Mouse (Mus musculus) adrenal gland, postnatal 4 days (tissue): Measurements from ENCODE around the gene Zfp719. TPM values are rescaled to one million over a fixed set of nuclear protein-coding genes. Genes with fewer than 3 reads are reported as not detected.

Experiments used
- DNase-seq, 2 experiments: peaks; one replicate each; pipeline ENCODE4 v3.0.0; 2021 to 2022; ENCODE audit warnings: low spot score in 2 of 2, mixed read lengths in 2 of 2
- total RNA-seq, 2 experiments: library from RNA; stranded (reverse); gene quantifications; 2 replicates each; pipeline ENCODE4 v1.2.3; 2021

Gene Zfp719
- total RNA-seq, 2 experiments from 2014 or later = 17.6 to 18.9 TPM

- DNase-seq = peak; percentile 40 to 50
Observed at GRCm38 (mm10) chr7:43606896-43607742, 27.7 kb downstream of the Zfp719 start, which contains the start of gene Zfp819. Gene Zfp819 (plus strand): TSS chr7:43607169.

GRCm38 (mm10) chr7:43607743-43608287 is 28.4 kb downstream of the Zfp719 start:
- DNase-seq = no peak

DNA sequence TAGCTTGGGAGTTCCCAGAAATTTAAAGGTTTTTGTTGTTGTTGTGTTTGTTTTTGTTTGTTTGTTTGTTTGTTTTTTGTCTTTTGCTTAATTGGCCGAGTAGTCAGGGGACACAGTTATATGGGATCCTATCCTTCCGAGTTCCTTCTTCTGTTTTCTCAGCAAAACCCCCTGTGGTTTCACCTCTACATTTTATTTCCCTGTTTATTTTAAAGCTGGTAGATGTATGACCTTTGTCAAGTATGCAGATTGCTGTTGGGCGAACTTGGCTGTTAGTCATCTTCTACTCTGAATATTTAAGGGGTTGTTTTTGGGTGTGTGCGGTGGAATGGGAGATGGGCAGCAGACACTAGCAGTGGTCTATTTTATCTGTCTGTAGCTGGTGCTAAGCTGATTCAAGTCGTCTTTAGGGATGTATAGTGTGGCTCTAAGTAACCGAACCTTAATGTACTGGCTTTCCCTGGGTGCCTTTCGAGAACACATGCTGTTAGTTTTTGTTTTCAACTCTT is 29.0 kb downstream of the Zfp719 start:
- DNase-seq = no peak

DNA sequence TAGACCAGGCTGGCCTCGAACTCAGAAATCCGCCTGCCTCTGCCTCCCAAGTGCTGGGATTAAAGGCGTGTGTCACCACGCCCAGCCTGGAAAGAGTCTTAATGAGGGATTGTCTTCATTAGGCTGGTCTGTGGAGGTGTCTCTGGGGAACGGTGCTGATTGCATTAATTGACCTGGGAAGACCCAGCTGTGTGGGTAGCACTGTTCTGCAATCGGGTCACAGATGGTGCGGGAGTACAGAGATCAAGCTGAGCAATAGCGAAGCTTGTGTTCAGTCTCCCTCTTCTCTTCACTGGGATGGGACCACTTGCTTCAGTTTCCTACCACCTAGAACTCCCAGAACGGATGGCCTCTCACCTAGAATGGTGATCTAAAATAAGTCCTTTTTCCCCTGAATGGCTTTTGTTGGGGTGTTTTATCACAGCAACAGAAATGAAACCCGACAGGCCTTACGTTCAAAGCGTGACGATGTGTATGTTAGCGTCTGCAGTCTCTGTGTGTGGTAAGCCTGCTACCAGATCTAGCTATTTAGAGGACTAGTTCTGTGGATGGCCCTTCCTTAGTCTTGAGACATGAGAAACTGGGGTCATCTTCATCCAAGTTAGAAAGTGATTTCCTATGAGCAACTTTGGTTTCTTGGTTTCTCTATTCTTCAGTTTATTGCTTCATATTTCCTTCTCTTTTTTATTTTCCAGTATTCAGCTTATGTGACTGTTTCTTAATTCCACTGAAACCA is 34.6 kb downstream of the Zfp719 start:
- no peak for DNase-seq

GRCm38 (mm10) chr7:43622927-43623326 is 43.5 kb downstream of the Zfp719 start:
- no peak for DNase-seq

DNA sequence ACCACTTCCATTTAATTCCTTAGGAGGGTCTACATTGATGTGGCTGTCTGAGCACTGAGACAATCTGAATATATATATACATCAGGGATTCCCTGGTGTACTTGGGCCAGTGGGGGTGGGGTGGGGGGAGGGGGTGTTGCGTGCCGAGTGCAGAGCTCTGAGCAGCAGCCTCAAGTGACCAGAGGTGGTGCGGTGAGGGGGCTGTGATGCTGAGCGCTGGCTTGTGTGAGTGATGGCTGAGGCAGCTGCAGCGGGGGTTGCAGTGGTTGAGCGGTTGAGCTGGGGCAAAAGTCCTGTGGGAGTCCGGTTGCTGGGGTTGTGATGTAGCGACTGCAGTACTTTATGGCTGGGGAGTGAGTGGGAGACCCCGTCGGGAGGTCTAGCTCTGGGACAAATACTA is 44.4 kb downstream of the Zfp719 start:
- DNase-seq = no peak

DNA sequence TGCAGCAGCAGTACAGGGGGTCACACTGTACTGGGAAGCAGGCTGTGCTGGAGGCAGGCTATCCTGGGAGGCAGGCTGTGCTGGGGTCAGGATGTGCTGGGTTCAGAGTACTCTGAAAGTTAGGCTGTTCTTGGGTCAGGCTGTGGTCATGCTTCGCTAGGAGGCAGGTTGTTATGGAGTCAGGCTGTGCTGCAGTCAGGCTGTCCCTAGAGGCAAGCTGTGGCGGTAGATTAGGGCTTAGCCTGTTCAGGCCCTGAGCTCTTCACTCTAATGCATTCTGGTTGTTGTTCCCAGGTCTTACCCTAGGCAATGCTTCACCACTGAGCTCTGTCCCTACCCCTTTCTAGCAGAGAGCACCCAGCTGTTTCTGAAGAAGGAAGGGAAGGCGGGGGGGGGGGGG is 45.7 kb downstream of the Zfp719 start:
- no peak for DNase-seq

DNA sequence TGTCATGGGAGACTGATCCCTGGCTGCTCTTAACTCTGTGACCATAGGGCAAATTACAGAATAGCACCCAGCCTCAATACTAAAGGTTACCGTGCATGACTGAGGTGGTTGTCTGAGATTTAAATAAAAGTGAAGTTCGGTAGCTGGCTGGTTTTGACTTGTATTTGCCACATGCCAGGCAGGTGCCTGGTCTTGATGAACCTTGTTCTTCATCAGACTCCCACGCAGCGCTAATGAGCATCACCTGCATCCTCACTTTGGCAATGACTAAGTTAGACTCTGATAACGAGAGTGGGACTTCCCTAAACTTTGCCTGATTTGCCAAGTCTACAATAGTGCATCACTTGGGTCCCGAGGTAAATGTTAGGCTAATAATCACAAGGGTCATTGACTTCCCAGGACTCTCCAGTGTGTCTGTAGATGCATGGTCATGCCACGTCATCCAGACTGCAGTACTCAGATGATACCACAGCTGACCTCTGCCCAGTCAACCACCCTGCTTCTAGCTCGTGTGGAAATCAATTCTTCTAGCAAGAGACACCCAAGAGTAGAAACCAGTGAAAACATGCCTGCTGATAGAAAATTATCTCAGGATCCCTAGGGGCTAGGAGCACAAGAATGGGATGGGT is 46.5 kb downstream of the Zfp719 start:
- no peak for DNase-seq

DNA sequence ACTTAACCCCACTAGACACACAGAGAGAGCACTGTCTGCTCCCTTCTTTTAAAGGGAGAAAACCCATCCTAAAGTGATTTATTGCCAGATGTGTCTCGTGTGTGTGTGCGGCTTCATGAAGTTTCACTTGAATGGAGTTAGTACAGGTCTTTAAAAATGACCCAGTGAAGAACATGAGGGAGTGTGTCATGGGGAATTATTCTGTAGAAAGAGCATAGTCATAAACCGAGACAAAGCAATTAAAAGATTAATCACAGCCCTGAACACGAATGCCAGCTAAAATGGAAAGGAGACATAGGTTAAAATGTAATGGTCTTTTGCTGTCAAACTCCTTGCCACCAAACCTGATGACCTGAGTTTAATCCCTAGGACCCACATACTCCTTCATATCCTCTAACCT is 54.5 kb downstream of the Zfp719 start:
- DNase-seq = no peak

DNA sequence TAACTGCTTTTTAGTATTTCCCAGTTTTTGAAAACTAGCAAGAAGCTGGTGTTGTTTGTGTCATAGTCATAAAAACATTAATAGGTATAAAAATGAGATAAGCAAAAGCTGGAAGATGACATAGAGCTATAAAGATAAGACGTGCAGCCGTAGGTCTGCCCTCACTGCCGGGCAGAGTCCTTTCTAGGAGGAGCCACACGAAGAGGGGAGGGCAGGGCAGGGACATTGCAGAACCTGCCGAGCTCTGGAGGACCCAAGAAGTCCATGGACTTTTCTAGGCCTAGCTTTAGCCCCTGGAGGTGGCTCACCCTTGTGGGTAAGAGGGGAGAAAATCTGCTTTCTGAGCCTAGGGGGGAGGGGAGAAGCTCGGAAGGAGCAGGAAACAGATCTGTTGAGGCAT is 55.1 kb downstream of the Zfp719 start, which contains the start of gene Ceacam18:
Gene Ceacam18, plus strand, starts transcription at position 208 of the 400 bp plus-strand sequence.
- no peak for DNase-seq

DNA sequence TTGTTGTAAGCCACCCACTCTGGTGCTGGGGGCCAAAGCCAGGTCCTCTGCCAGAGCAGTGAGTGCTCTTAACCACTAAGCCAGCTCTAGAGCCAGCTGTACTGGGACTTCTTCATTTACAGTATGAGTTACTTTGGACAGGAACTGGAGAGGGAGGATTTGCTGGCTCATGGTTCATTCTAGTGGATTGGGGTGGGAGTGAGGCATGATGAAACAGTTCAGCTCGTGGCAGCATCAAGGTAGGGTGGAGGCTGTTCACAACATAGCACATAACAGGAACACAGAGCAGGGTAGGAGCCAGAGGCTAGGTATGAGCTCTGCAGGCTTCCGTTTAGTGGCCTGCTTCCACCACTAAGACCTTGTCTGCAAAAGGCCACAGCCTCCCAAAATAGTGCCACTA is 56.8 kb downstream of the Zfp719 start:
- DNase-seq = no peak

DNA sequence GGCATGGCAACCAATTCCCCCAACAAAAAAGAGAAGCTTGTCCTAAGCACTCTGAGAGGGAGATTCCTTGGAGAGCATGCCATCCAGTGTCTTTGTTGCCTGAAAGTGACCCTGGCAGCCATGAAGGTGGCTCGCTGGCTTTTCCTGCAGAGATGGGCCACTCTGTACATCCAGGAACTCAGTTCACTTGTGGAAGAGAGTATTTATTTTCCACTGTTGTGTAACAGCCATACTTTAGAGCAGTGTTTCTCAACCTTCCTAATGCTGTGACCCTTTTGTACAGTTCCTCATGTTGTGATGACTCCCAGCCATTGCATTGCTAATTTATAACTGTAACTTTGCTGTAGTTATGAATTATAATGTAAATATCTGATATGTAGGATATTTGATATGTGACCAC is 57.7 kb downstream of the Zfp719 start:
- no peak for DNase-seq

DNA sequence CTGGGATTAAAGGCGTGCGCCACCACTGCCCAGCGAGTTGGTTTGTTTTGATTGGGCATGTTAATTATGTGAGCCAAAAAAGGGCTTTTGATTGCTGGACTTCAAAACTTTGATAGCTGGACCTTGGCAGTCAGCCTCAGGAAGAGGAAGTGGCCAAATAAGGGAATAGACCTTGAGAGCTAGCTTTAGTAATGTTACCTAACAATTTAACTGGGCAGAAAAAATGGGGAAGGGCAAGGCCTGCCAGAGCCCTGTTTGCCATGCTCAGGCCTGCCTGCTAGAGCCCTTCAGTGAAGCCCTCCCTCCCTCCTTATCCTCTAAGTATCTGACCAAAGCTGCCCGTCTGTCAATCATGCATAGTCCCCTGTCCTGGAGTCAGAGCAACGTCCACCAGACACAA is 63.2 kb downstream of the Zfp719 start:
- no peak for DNase-seq

Other genes starting within 250 kb of the Zfp719 start
- gene Siglecf, start 228.3 kb upstream of the Zfp719 start, total RNA-seq = under 1 TPM in 1 of 2 experiments, not detected in 1; 0.17 TPM
- gene Siglecg, start 171.4 kb upstream of the Zfp719 start, total RNA-seq = under 1 TPM; 0.36 to 0.62 TPM
- gene Lim2, start 151.9 kb upstream of the Zfp719 start, total RNA-seq = not detected
- gene Nkg7, start 142.5 kb upstream of the Zfp719 start, total RNA-seq = under 1 TPM in 1 of 2 experiments, not detected in 1; 0.68 TPM
- gene Cldnd2, start 138.8 kb upstream of the Zfp719 start, total RNA-seq = not detected
- gene Etfb, start 135.5 kb upstream of the Zfp719 start, total RNA-seq = 100 to 1,000 TPM; 378 to 458 TPM
- 1 to 10 TPM; 2.1 to 2.7 TPM for gene Gm45233, start 135.5 kb upstream of the Zfp719 start, total RNA-seq
- gene Vsig10l, start 116.5 kb upstream of the Zfp719 start, total RNA-seq = 1 to 10 TPM; 7.0 to 7.2 TPM
- 1 to 10 TPM; 3.2 to 3.8 TPM for gene Iglon5, start 89.5 kb upstream of the Zfp719 start, total RNA-seq
- gene 4931406B18Rik, start 73.7 kb upstream of the Zfp719 start, total RNA-seq = not detected
- gene Cd33, start 35.2 kb upstream of the Zfp719 start, total RNA-seq = 1 to 10 TPM; 3.0 to 4.1 TPM
- gene Zfp658, start 17.4 kb upstream of the Zfp719 start, total RNA-seq = 1 to 10 TPM; 3.4 TPM
- gene Zfp819, start 27.6 kb downstream of the Zfp719 start, total RNA-seq = under 1 TPM; 0.22 to 0.28 TPM
- gene Ceacam18, start 55.1 kb downstream of the Zfp719 start, total RNA-seq = under 1 TPM in 1 of 2 experiments, not detected in 1; 0.14 TPM
- gene Siglece, start 80.6 kb downstream of the Zfp719 start, total RNA-seq = 1 to 10 TPM; 2.1 to 2.2 TPM
- 10 to 100 TPM; 12.0 to 12.6 TPM for gene Ctu1, start 92.4 kb downstream of the Zfp719 start, total RNA-seq
- under 1 TPM in 1 of 2 experiments, not detected in 1; 0.31 TPM for gene Klk14, start 110.8 kb downstream of the Zfp719 start, total RNA-seq
- not detected for gene Klk13, start 133.0 kb downstream of the Zfp719 start, total RNA-seq
- not detected for gene Klk12, start 189.3 kb downstream of the Zfp719 start, total RNA-seq
- not detected for gene Klk11, start 195.0 kb downstream of the Zfp719 start, total RNA-seq
- under 1 TPM; 0.51 to 0.64 TPM for gene Klk10, start 201.4 kb downstream of the Zfp719 start, total RNA-seq
- not detected for gene Klk9, start 212.3 kb downstream of the Zfp719 start, total RNA-seq
- 1 to 10 TPM; 4.9 to 6.1 TPM for gene Klk8, start 218.0 kb downstream of the Zfp719 start, total RNA-seq
- not detected for gene Klk7, start 231.7 kb downstream of the Zfp719 start, total RNA-seq
- gene Klk6, start 244.9 kb downstream of the Zfp719 start, total RNA-seq = not detected